Mouse (Mus musculus) heart, adult 2 months (tissue): ENCODE measurements around the gene Jun.

ENCODE experiments used
- CTCF ChIP-seq: fragments of 200-600 bp; IDR thresholded peaks from 2 replicates; pipeline ENCODE4 v1.8.1; 2022; ENCODE audit warnings: antibody characterized with exemption, mild to moderate bottlenecking, moderate library complexity
- EP300 ChIP-seq: fragments of 200-500 bp; IDR thresholded peaks from 2 replicates; pipeline ENCODE4 v1.6.1; 2011; ENCODE audit warnings: low read depth, low read length, control low read depth; ENCODE audit not compliant: insufficient read depth
- POLR2A ChIP-seq: fragments of 200-500 bp; IDR thresholded peaks from 2 replicates; pipeline ENCODE4 v1.6.1; 2011; ENCODE audit warnings: mild to moderate bottlenecking, low read depth, low read length, control low read depth; ENCODE audit not compliant: insufficient read depth

GRCm38 (mm10) chr4:95000147-95000546, 51.9 kb downstream of the Jun start:
- no peak for TF ChIP-seq POLR2A
- TF ChIP-seq CTCF = no peak
- no peak for TF ChIP-seq EP300
